Comparison of ENCODE assay signal across 32 mouse cellular contexts in the genomic region with DNA sequence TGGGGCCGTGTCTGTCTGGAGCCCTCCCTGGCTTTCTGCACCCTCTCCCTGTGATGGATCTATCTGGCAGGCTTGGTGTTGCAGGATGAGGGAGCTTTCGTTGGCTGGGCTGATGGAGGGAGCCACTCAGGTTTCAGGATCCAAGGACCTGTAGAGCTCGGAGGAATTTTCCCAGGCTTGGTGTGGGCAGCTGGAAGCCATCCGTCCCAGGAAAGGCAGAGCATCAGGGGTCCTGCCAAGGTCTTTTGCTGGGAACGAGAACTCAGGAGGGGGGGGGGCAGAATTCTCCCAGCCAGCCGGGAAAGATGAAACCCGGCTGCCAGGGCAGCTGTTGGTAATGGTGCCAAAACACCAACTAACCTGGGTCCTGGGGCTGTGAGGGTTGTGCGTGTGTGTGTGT. TPM values are rescaled to one million over a fixed set of nuclear protein-coding genes. Genes with fewer than 3 reads are reported as not detected.
A peak's percentile ranks its signal among the peaks of the same experiment; 100 is the strongest.
DNase-seq lines count a peak whose midpoint lies in the region; ATAC-seq and TF ChIP-seq lines count a peak whose summit lies in the region.
"Had no signal": no experiment of that assay in that cellular context is flagged by ENCODE, and none has a peak within 500 bp of the region (broad histone marks: within the 10 kb centered on the region; RNA-seq: fewer than 3 reads in every experiment).

No protein-coding gene starts in this region.

- H3K4me2 ChIP-seq in embryonic facial prominence, embryonic 11.5 days (ENCODE audit: low read depth, low read length): no peak overlapping the region
- no peak overlapping the region for H3K4me2 ChIP-seq in hindbrain, embryonic 12.5 days (replicated peaks)
- H3K4me2 ChIP-seq in myocyte (ENCODE audit: low read depth): peak overlapping the region; percentile 42
- H3K4me2 ChIP-seq: forebrain, embryonic 15.5 days; intestine, embryonic 15.5 days; limb, embryonic 12.5 days; liver, embryonic 13.5 days; neural tube, embryonic 15.5 days had no signal

- peak; percentile 30 for DNase-seq in embryonic facial prominence, embryonic 11.5 days (ENCODE audit: low spot score)
- DNase-seq in embryonic facial prominence, embryonic 10.5 days (ENCODE audit: low spot score): no peak
- no peak for DNase-seq in hindbrain, embryonic 10.5 days (ENCODE audit: low spot score)
- DNase-seq in lung, postnatal 10 days: peak; percentile 30
- no peak for DNase-seq in lung, postnatal 4 days
- no peak for DNase-seq in urinary bladder, postnatal 10 days (ENCODE audit: low spot score)
- DNase-seq: adrenal gland, adult 8-10 months; cerebellum, adult 8-10 months; cerebellum, postnatal 25 days; heart, postnatal 14 days; kidney, adult 2 months; kidney, postnatal 14 days; liver, embryonic 13.5 days; lung, adult 18-20 months; midbrain, embryonic 14.5 days; right cerebral cortex, postnatal 25 days; spleen, adult 18-20 months; thymus, adult 18-20 months; thymus, postnatal 25 days had no signal

- no peak overlapping the region for H3ac ChIP-seq in myocyte (ENCODE audit: control insufficient read depth, insufficient read length)

- H3K4me3 ChIP-seq in embryonic facial prominence, embryonic 11.5 days (ENCODE audit: low read depth, low read length): no peak overlapping the region
- no peak overlapping the region for H3K4me3 ChIP-seq in embryonic facial prominence, embryonic 10.5 days
- no peak overlapping the region for H3K4me3 ChIP-seq in hindbrain, embryonic 10.5 days
- no peak overlapping the region for H3K4me3 ChIP-seq in hindbrain, embryonic 12.5 days
- H3K4me3 ChIP-seq in myocyte: no peak overlapping the region
- H3K4me3 ChIP-seq: forebrain, embryonic 15.5 days; intestine, embryonic 15.5 days; limb, embryonic 12.5 days; liver, embryonic 13.5 days; neural tube, embryonic 15.5 days had no signal

- no peak for ATAC-seq in embryonic facial prominence, embryonic 11.5 days (replicated peaks; ENCODE audit: insufficient number of reproducible peaks, low FRiP score, low TSS enrichment, low read depth)
- ATAC-seq in hindbrain, embryonic 12.5 days (ENCODE audit: low FRiP score): no peak
- ATAC-seq: forebrain, embryonic 15.5 days; hindbrain, postnatal 0 days; intestine, embryonic 15.5 days had no signal

- H3K4me1 ChIP-seq in embryonic facial prominence, embryonic 11.5 days (ENCODE audit: control insufficient read depth, insufficient read depth, low read length): no peaks in the 10 kb centered on the region; the same call in 1 of the 2 replicates
- H3K4me1 ChIP-seq in embryonic facial prominence, embryonic 10.5 days: peaks cover 18% of the 10 kb centered on the region
- H3K4me1 ChIP-seq in hindbrain, embryonic 10.5 days (replicated peaks): peaks cover 16% of the 10 kb centered on the region
- peaks cover 8% of the 10 kb centered on the region for H3K4me1 ChIP-seq in hindbrain, embryonic 12.5 days
- H3K4me1 ChIP-seq: forebrain, embryonic 15.5 days; intestine, embryonic 15.5 days; liver, embryonic 13.5 days had no signal

- no peak for TF ChIP-seq POLR2A in myocyte (IDR thresholded peaks at IDR 0.05; ENCODE audit: insufficient read length, low read depth)

- H3K79me2 ChIP-seq in myocyte (ENCODE audit: control insufficient read depth, insufficient read depth): no peaks in the 10 kb centered on the region

- no peak overlapping the region for H3K27ac ChIP-seq in embryonic facial prominence, embryonic 11.5 days (replicated peaks; ENCODE audit: low read depth, low read length)
- H3K27ac ChIP-seq in embryonic facial prominence, embryonic 10.5 days (replicated peaks): no peak overlapping the region
- H3K27ac ChIP-seq in hindbrain, embryonic 10.5 days: peak overlapping the region; percentile 59; the same call in 1 of the 2 replicates
- H3K27ac ChIP-seq in hindbrain, embryonic 12.5 days: no peak overlapping the region
- H3K27ac ChIP-seq: forebrain, embryonic 15.5 days; hindbrain, postnatal 0 days; intestine, embryonic 15.5 days; limb, embryonic 12.5 days; liver, embryonic 13.5 days; macrophage; neural tube, embryonic 15.5 days had no signal

- no peaks in the 10 kb centered on the region for H3K27me3 ChIP-seq in embryonic facial prominence, embryonic 11.5 days (ENCODE audit: control insufficient read depth, insufficient read depth, low read length)
- H3K27me3 ChIP-seq in embryonic facial prominence, embryonic 10.5 days (replicated peaks; ENCODE audit: low read depth, poor library complexity, severe bottlenecking): peaks cover 42% of the 10 kb centered on the region
- peaks cover 37% of the 10 kb centered on the region for H3K27me3 ChIP-seq in hindbrain, embryonic 10.5 days (ENCODE audit: insufficient read depth, poor library complexity, severe bottlenecking)
- peaks cover 5% of the 10 kb centered on the region for H3K27me3 ChIP-seq in hindbrain, embryonic 12.5 days
- H3K27me3 ChIP-seq in myocyte (ENCODE audit: control insufficient read depth, insufficient read depth, insufficient read length): no peaks in the 10 kb centered on the region
- H3K27me3 ChIP-seq: forebrain, embryonic 15.5 days; liver, embryonic 13.5 days had no signal

- no peaks in the 10 kb centered on the region for H3K9me3 ChIP-seq in embryonic facial prominence, embryonic 11.5 days (replicated peaks; ENCODE audit: control insufficient read depth, low read length)
- H3K9me3 ChIP-seq in embryonic facial prominence, embryonic 10.5 days: no peaks in the 10 kb centered on the region
- 0 out of 2 replicates have a peak, but pooled peaks cover 1% of the 10 kb centered on the region for H3K9me3 ChIP-seq in hindbrain, embryonic 10.5 days
- no peaks in the 10 kb centered on the region for H3K9me3 ChIP-seq in hindbrain, embryonic 12.5 days (replicated peaks)
- H3K9me3 ChIP-seq: forebrain, embryonic 15.5 days; intestine, embryonic 15.5 days; liver, embryonic 13.5 days; neural tube, embryonic 15.5 days had no signal

- 57% methylated on average over 8 of the region's 8 CpGs for WGBS in embryonic facial prominence, embryonic 11.5 days
- WGBS in embryonic facial prominence, embryonic 10.5 days: 65% methylated on average over 8 of the region's 8 CpGs
- WGBS in hindbrain, embryonic 10.5 days: 63% methylated on average over 8 of the region's 8 CpGs
- 63% methylated on average over 8 of the region's 8 CpGs for WGBS in hindbrain, embryonic 12.5 days

- no peaks in the 10 kb centered on the region for H3K36me3 ChIP-seq in embryonic facial prominence, embryonic 11.5 days (replicated peaks; ENCODE audit: control insufficient read depth, insufficient read depth, low read depth, low read length)
- no peaks in the 10 kb centered on the region for H3K36me3 ChIP-seq in embryonic facial prominence, embryonic 10.5 days (replicated peaks)
- no peaks in the 10 kb centered on the region for H3K36me3 ChIP-seq in hindbrain, embryonic 10.5 days
- no peaks in the 10 kb centered on the region for H3K36me3 ChIP-seq in hindbrain, embryonic 12.5 days
- H3K36me3 ChIP-seq in myocyte (ENCODE audit: control insufficient read depth, insufficient read depth): no peaks in the 10 kb centered on the region
- H3K36me3 ChIP-seq: forebrain, embryonic 15.5 days; G1E; intestine, embryonic 15.5 days; limb, embryonic 12.5 days; liver, embryonic 13.5 days; neural tube, embryonic 15.5 days had no signal

- H3K9ac ChIP-seq in embryonic facial prominence, embryonic 11.5 days (replicated peaks; ENCODE audit: low read length): no peak overlapping the region
- H3K9ac ChIP-seq in hindbrain, embryonic 12.5 days: no peak overlapping the region
- H3K9ac ChIP-seq: forebrain, embryonic 15.5 days; intestine, embryonic 15.5 days; limb, embryonic 12.5 days; liver, embryonic 13.5 days; neural tube, embryonic 15.5 days had no signal

TF ChIP-seq in myocyte, 11 proteins besides CTCF, POLR2A, EP300 and RAD21:
- no peak for TF ChIP-seq MAX (IDR thresholded peaks at IDR 0.05; ENCODE audit: low read depth)
- TF ChIP-seq TCF12 (IDR thresholded peaks at IDR 0.05; ENCODE audit: insufficient read depth, poor library complexity, severe bottlenecking): no peak
- no peak for TF ChIP-seq CEBPB (IDR thresholded peaks at IDR 0.05; ENCODE audit: insufficient read depth, poor library complexity, severe bottlenecking)
- no peak for TF ChIP-seq E2F4 (IDR thresholded peaks at IDR 0.05; ENCODE audit: insufficient read depth)

RNA-seq across cellular contexts. Expression of gene Tas1r2, which starts 45.3 kb away (rescaled TPM):
- polyA plus RNA-seq in embryonic facial prominence, embryonic 11.5 days (2014; fragmentation: Nextera tagmentation; extraction: Ambion mirVana): not detected in 2 replicates
- polyA plus RNA-seq in embryonic facial prominence, embryonic 10.5 days (2016; fragmentation: Nextera tagmentation; extraction: Ambion mirVana): not detected in 2 replicates
- not detected in 2 replicates for polyA plus RNA-seq in hindbrain, embryonic 10.5 days (2016; fragmentation: Nextera tagmentation; extraction: Ambion mirVana)
- polyA plus RNA-seq in hindbrain, embryonic 12.5 days (2016; fragmentation: Nextera tagmentation; extraction: Ambion mirVana): not detected in 2 replicates
- 1.00 TPM for polyA plus RNA-seq in myocyte (2012; fragmentation: generic; extraction: Trizol)
- polyA plus RNA-seq: forebrain, embryonic 15.5 days; G1E; gonadal fat pad, adult 2 months; heart, embryonic 14.5 days; hindbrain, embryonic 11.5 days; hindbrain, postnatal 0 days; intestine, embryonic 15.5 days; limb, embryonic 12.5 days; liver, embryonic 13.5 days; macrophage; midbrain, embryonic 14.5 days; neural tube, embryonic 15.5 days; stomach, embryonic 16.5 days had no signal

Comparison
In these comparisons a context has a peak if more than half of its experiments do, and no peak if none do; other contexts are left out.
1. DNase-seq: peak in embryonic facial prominence, embryonic 11.5 days (single experiment) and lung, postnatal 10 days (single experiment); none in embryonic facial prominence, embryonic 10.5 days (single experiment), hindbrain, embryonic 10.5 days (single experiment), lung, postnatal 4 days (0 of 2) and urinary bladder, postnatal 10 days (single experiment).